Mouse (Mus musculus) heart, adult 2 months (tissue): ENCODE measurements around the gene Aebp2.

Experiments
- CTCF ChIP-seq: fragments of 200-600 bp; IDR thresholded peaks from 2 replicates; pipeline ENCODE4 v1.8.1; 2022; ENCODE audit warnings: antibody characterized with exemption, mild to moderate bottlenecking, moderate library complexity
- EP300 ChIP-seq: fragments of 200-500 bp; IDR thresholded peaks from 2 replicates; pipeline ENCODE4 v1.6.1; 2011; ENCODE audit warnings: low read depth, low read length, control low read depth; ENCODE audit not compliant: insufficient read depth
- POLR2A ChIP-seq: fragments of 200-500 bp; IDR thresholded peaks from 2 replicates; pipeline ENCODE4 v1.6.1; 2011; ENCODE audit warnings: mild to moderate bottlenecking, low read depth, low read length, control low read depth; ENCODE audit not compliant: insufficient read depth

DNA sequence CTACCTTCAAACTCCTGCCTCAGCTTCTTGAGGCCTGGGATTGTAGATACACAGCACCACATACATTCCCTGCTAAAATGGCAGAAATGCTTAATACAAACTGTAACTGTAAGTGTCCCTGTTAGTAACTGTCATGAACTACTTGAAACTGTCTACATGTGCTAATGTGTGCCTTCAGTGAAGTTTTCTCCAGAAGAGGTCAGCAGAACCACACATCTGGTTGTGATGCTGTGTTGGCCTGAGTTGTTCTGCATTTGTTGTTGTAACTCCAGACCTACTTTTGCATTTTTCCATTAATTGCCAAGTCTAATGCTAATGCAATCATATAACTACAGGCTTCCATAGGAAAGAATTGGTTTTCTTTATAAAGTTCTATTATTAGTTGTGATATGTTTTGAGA lies 23.5 kb downstream of the Aebp2 start:
- peak; percentile 34; the same call in 1 of the 2 replicates for TF ChIP-seq CTCF
- TF ChIP-seq EP300, result no peak
- no peak for TF ChIP-seq POLR2A
